Mouse (Mus musculus): Measurements from ENCODE around the gene AL732309.1.

- TF ChIP-seq CTCF (conservative IDR thresholded peaks at IDR 0.05; ENCODE audit: low read length) (no peak), NANOG (IDR thresholded peaks at IDR 0.05; ENCODE audit: borderline replicate concordance, low read length) (no peak)
Measured at GRCm38 (mm10) chr2:25203631-25204214, 42.9 kb downstream of the AL732309.1 start.
